Mouse (Mus musculus): Measurements from ENCODE around the gene Wdhd1.

Gene Wdhd1

GRCm38 (mm10) chr14:47281535-47281934, 4.9 kb upstream of the Wdhd1 start:
- DNase-seq (ENCODE audit: low spot score), result no peak

GRCm38 (mm10) chr14:47279058-47279457, 2.4 kb upstream of the Wdhd1 start:
- DNase-seq (ENCODE audit: low spot score), result no peak

GRCm38 (mm10) chr14:47276036-47276603, 537 bp downstream of the Wdhd1 start:
- no peak for DNase-seq (ENCODE audit: low spot score)

- no peak for DNase-seq (ENCODE audit: low spot score)
These were observed 1.2 kb downstream of the Wdhd1 start for GRCm38 (mm10) chr14:47275417-47275816.

- no peak for DNase-seq (ENCODE audit: low spot score)
These were observed 2.9 kb downstream of the Wdhd1 start for GRCm38 (mm10) chr14:47273751-47274150.

GRCm38 (mm10) chr14:47269706-47270105, 7.0 kb downstream of the Wdhd1 start:
- DNase-seq (ENCODE audit: low spot score), result no peak

- DNase-seq (ENCODE audit: low spot score), result no peak
These were observed 7.6 kb downstream of the Wdhd1 start for GRCm38 (mm10) chr14:47269056-47269455.

GRCm38 (mm10) chr14:47265829-47266228, 10.8 kb downstream of the Wdhd1 start:
- DNase-seq (ENCODE audit: low spot score), result no peak

- DNase-seq (ENCODE audit: low spot score), result no peak
These were observed 11.8 kb downstream of the Wdhd1 start for GRCm38 (mm10) chr14:47264866-47265265.

GRCm38 (mm10) chr14:47249839-47250238, 26.8 kb downstream of the Wdhd1 start:
- DNase-seq (ENCODE audit: low spot score), result peak; percentile 7

- peak; percentile 10 for DNase-seq (ENCODE audit: low spot score)
These were observed 33.9 kb downstream of the Wdhd1 start for GRCm38 (mm10) chr14:47242753-47243152.

- DNase-seq (ENCODE audit: low spot score), result no peak
These were observed 35.6 kb downstream of the Wdhd1 start for GRCm38 (mm10) chr14:47241046-47241445.

GRCm38 (mm10) chr14:47240600-47240999, 36.1 kb downstream of the Wdhd1 start:
- no peak for DNase-seq (ENCODE audit: low spot score)

- no peak for DNase-seq (ENCODE audit: low spot score)
These were observed 39.4 kb downstream of the Wdhd1 start for GRCm38 (mm10) chr14:47237286-47237685.

- no peak for DNase-seq (ENCODE audit: low spot score)
These were observed 40.2 kb downstream of the Wdhd1 start for GRCm38 (mm10) chr14:47236491-47236890.

- no peak for DNase-seq (ENCODE audit: low spot score)
These were observed 42.0 kb downstream of the Wdhd1 start for GRCm38 (mm10) chr14:47234526-47235250.

GRCm38 (mm10) chr14:47234032-47234431, 42.6 kb downstream of the Wdhd1 start:
- no peak for DNase-seq (ENCODE audit: low spot score)

- no peak for DNase-seq (ENCODE audit: low spot score)
These were observed 43.1 kb downstream of the Wdhd1 start for GRCm38 (mm10) chr14:47233602-47234001.

- no peak for DNase-seq (ENCODE audit: low spot score)
These were observed 46.8 kb downstream of the Wdhd1 start for GRCm38 (mm10) chr14:47229796-47230376.

- DNase-seq (ENCODE audit: low spot score), result no peak
These were observed 50.7 kb downstream of the Wdhd1 start for GRCm38 (mm10) chr14:47225931-47226330.

GRCm38 (mm10) chr14:47224476-47225325, 52.0 kb downstream of the Wdhd1 start:
- DNase-seq (ENCODE audit: low spot score), result no peak

GRCm38 (mm10) chr14:47222631-47223450, 53.8 kb downstream of the Wdhd1 start:
- DNase-seq (ENCODE audit: low spot score), result peak; percentile 36

Data from lung, postnatal 25 days (tissue).